Mouse (Mus musculus): ENCODE results near the gene Rgsl1. TPM values are rescaled to one million over a fixed set of nuclear protein-coding genes. Genes with fewer than 3 reads are reported as not detected.
"Not testable (repeated sequence)": the region's sequence is repeated elsewhere in the genome, so short reads cannot be mapped to it uniquely, and the experiment has no call there.

The Rgsl1 gene
- polyA plus RNA-seq, 1 experiment = 0.36 TPM

DNA sequence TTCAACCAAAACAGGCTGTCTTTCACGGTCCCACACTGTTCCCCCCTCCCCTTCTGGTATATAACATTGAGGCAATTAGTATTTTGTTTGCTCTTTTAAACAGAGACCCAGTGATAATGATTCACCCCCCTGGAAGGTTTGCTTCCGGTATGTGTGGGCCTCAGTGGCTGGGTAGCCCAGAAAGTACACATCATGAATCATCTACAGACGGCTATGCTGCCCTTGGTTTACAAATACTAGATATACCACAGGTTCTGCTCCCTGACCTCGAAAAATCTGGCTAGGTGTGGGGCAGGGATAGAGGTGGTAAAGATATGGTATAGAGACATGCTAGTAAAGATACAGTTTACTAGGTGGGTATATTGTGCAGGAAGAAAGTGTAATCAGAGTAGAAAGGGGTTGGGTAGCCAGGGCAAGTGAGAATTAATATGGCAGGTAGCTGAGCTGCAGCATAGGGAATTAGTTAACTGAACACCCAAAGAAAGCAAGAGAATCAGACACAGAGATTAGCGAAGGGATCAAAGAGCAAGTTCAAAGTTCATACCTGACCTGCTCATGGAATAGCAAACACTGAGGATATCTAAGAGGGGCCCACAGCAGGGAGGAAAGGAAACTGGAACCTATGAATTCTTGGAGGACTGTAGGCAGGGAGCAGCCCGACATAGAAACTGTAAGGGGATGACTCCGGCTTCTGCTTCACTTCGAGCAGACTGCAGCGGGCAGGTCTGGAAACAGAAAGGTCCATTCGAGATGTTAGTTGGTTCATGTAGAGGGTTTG is 73.8 kb downstream of the Rgsl1 start:
- WGBS = 96% methylated on average over 10 of the region's 10 CpGs
- no peak for TF ChIP-seq CTCF (IDR thresholded peaks at IDR 0.05; ENCODE audit: borderline replicate concordance, control insufficient read depth, extremely low read depth, insufficient read depth, low read length, poor library complexity)
- TF ChIP-seq POLR2A (IDR thresholded peaks at IDR 0.05; ENCODE audit: control insufficient read depth, extremely low read depth, insufficient read depth, low read length, poor library complexity) = no peak
- Histone ChIP-seq H3K4me1 (replicated peaks; ENCODE audit: control insufficient read depth, insufficient read depth, low read length) (peaks cover 5% of the 10 kb centered on the region; the same call in 1 of the 2 replicates), H3K27ac (ENCODE audit: control insufficient read depth, insufficient read depth, low read length) (no peak overlapping the region), H3K36me3 (ENCODE audit: control insufficient read depth, insufficient read depth, low read length) (no peaks in the 10 kb centered on the region), H3K27me3 (ENCODE audit: control insufficient read depth, insufficient read depth, low read length) (no peaks in the 10 kb centered on the region), H3K4me3 (ENCODE audit: control insufficient read depth, insufficient read depth, low read length) (no peak overlapping the region)
- no peak for DNase-seq

GRCm38 (mm10) chr1:153769571-153769970 is 74.4 kb downstream of the Rgsl1 start:
- not testable (repeated sequence) for H3K27ac ChIP-seq (ENCODE audit: control insufficient read depth, insufficient read depth, low read length); H3K27me3 ChIP-seq (ENCODE audit: control insufficient read depth, insufficient read depth, low read length); H3K4me1 ChIP-seq (replicated peaks; ENCODE audit: control insufficient read depth, insufficient read depth, low read length); H3K4me3 ChIP-seq (ENCODE audit: control insufficient read depth, insufficient read depth, low read length); DNase-seq; H3K36me3 ChIP-seq (ENCODE audit: control insufficient read depth, insufficient read depth, low read length)
- 77% methylated on average over 6 of the region's 6 CpGs for WGBS

- Histone ChIP-seq H3K4me1 (replicated peaks; ENCODE audit: control insufficient read depth, insufficient read depth, low read length) (peaks cover 5% of the 10 kb centered on the region; the same call in 1 of the 2 replicates), H3K4me3 (ENCODE audit: control insufficient read depth, insufficient read depth, low read length) (no peak overlapping the region), H3K36me3 (ENCODE audit: control insufficient read depth, insufficient read depth, low read length) (no peaks in the 10 kb centered on the region), H3K27me3 (ENCODE audit: control insufficient read depth, insufficient read depth, low read length) (no peaks in the 10 kb centered on the region), H3K27ac (ENCODE audit: control insufficient read depth, insufficient read depth, low read length) (no peak overlapping the region)
- WGBS = 12% methylated on average over 5 of the region's 5 CpGs
- no peak for DNase-seq
- TF ChIP-seq POLR2A (IDR thresholded peaks at IDR 0.05; ENCODE audit: control insufficient read depth, extremely low read depth, insufficient read depth, low read length, poor library complexity) (no peak), CTCF (IDR thresholded peaks at IDR 0.05; ENCODE audit: borderline replicate concordance, control insufficient read depth, extremely low read depth, insufficient read depth, low read length, poor library complexity) (no peak)
These were observed 75.5 kb downstream of the Rgsl1 start for GRCm38 (mm10) chr1:153768465-153768864.

DNA sequence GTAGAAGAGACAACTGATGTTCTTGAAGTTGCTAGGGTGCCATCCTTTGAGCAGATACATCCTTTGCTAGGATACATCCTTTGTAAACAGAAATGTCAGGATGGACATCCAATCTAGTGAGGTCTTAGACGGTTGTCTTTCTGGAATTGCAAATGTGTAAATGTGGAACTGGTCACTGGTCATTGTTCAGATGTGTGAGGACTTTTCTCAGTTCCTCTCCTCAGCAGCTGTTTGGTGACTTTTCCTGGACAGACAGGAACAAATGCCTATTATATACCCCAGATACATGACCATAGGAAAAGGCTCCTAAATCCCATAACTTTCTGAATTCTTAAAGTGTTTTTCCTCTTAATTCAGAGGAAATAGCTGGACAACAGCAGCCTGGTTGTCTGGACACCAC is 76.7 kb downstream of the Rgsl1 start:
- H3K4me3 ChIP-seq (ENCODE audit: control insufficient read depth, insufficient read depth, low read length) = no peak overlapping the region
- TF ChIP-seq POLR2A (IDR thresholded peaks at IDR 0.05; ENCODE audit: control insufficient read depth, extremely low read depth, insufficient read depth, low read length, poor library complexity) (no peak), CTCF (IDR thresholded peaks at IDR 0.05; ENCODE audit: borderline replicate concordance, control insufficient read depth, extremely low read depth, insufficient read depth, low read length, poor library complexity) (no peak)
- 87% methylated on average over 1 of the region's 1 CpGs for WGBS

DNA sequence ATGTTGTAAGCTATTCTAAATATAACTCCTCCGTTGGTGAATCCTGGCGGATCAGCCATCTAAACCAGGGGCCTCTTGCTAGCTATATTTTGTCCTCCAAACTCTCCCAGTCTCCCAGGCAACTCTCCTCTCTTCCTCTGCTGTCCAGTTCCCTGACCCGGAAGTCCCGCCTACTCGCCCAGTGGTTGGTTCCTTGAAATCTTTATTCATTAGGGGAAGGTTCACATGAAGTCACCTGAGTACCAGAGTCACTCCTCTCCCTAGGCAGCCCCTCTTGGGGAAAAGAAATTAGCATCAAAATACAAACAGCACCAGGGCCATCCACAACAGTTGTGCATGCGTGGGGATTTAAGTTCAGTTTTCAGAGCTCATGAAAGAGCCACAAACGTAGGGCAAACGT is 77.6 kb downstream of the Rgsl1 start:
- H3K4me1 ChIP-seq (replicated peaks; ENCODE audit: control insufficient read depth, insufficient read depth, low read length) = peaks cover 5% of the 10 kb centered on the region; the same call in 1 of the 2 replicates
- no peak for TF ChIP-seq POLR2A (IDR thresholded peaks at IDR 0.05; ENCODE audit: control insufficient read depth, extremely low read depth, insufficient read depth, low read length, poor library complexity)
- no peak for TF ChIP-seq CTCF (IDR thresholded peaks at IDR 0.05; ENCODE audit: borderline replicate concordance, control insufficient read depth, extremely low read depth, insufficient read depth, low read length, poor library complexity)

More for the DNA sequence above, 76.7 kb downstream of the Rgsl1 start:
- H3K27me3 ChIP-seq (ENCODE audit: control insufficient read depth, insufficient read depth, low read length) = no peaks in the 10 kb centered on the region
- no peak for DNase-seq
- H3K4me1 ChIP-seq (replicated peaks; ENCODE audit: control insufficient read depth, insufficient read depth, low read length) = peaks cover 5% of the 10 kb centered on the region; the same call in 1 of the 2 replicates
- no peak overlapping the region for H3K27ac ChIP-seq (ENCODE audit: control insufficient read depth, insufficient read depth, low read length)
- H3K36me3 ChIP-seq (ENCODE audit: control insufficient read depth, insufficient read depth, low read length) = peaks cover under 1% of the 10 kb centered on the region

GRCm38 (mm10) chr1:153764136-153764535 is 79.8 kb downstream of the Rgsl1 start:
- TF ChIP-seq POLR2A (IDR thresholded peaks at IDR 0.05; ENCODE audit: control insufficient read depth, extremely low read depth, insufficient read depth, low read length, poor library complexity) (no peak), CTCF (IDR thresholded peaks at IDR 0.05; ENCODE audit: borderline replicate concordance, control insufficient read depth, extremely low read depth, insufficient read depth, low read length, poor library complexity) (no peak)
- Histone ChIP-seq H3K27ac (ENCODE audit: control insufficient read depth, insufficient read depth, low read length) (no peak overlapping the region), H3K36me3 (ENCODE audit: control insufficient read depth, insufficient read depth, low read length) (peaks cover 31% of the 10 kb centered on the region), H3K27me3 (ENCODE audit: control insufficient read depth, insufficient read depth, low read length) (no peaks in the 10 kb centered on the region), H3K4me1 (replicated peaks; ENCODE audit: control insufficient read depth, insufficient read depth, low read length) (peaks cover 3% of the 10 kb centered on the region; the same call in 1 of the 2 replicates), H3K4me3 (ENCODE audit: control insufficient read depth, insufficient read depth, low read length) (no peak overlapping the region)
- 88% methylated on average over 11 of the region's 11 CpGs for WGBS
- no peak for DNase-seq

More for the DNA sequence above, 77.6 kb downstream of the Rgsl1 start:
- no peak overlapping the region for H3K4me3 ChIP-seq (ENCODE audit: control insufficient read depth, insufficient read depth, low read length)
- H3K27ac ChIP-seq (ENCODE audit: control insufficient read depth, insufficient read depth, low read length) = no peak overlapping the region
- H3K36me3 ChIP-seq (ENCODE audit: control insufficient read depth, insufficient read depth, low read length) = peaks cover 10% of the 10 kb centered on the region
- DNase-seq = no peak
- no peaks in the 10 kb centered on the region for H3K27me3 ChIP-seq (ENCODE audit: control insufficient read depth, insufficient read depth, low read length)
- 91% methylated on average over 8 of the region's 8 CpGs for WGBS
